ENCODE assay signal across 10 mouse cellular contexts in genomic region chr1:103799343-103799742, GRCm38 (mm10).
DNase-seq lines count a peak whose midpoint lies in the region; ATAC-seq lines count a peak whose summit lies in the region.
"Had no signal": no experiment of that assay in that cellular context is flagged by ENCODE, and none has a peak within 500 bp of the region (broad histone marks: within the 10 kb centered on the region; RNA-seq: fewer than 3 reads in every experiment).

No protein-coding gene starts in this region.

- peak; percentile 48 for DNase-seq in hindbrain, embryonic 11.5 days (ENCODE audit: low spot score)
- peak; percentile 91 for DNase-seq in midbrain, embryonic 11.5 days (ENCODE audit: low spot score, missing footprints)
- DNase-seq in midbrain, embryonic 10.5 days (ENCODE audit: low spot score) = no peak
- peak; percentile 47 for DNase-seq in embryo, embryonic 10 days (ENCODE audit: low spot score)
- peak; percentile 76 for DNase-seq in retina, postnatal 1 day
- no peak for DNase-seq in gastrocnemius, postnatal 10 days
- DNase-seq in ovary, postnatal 36 days (ENCODE audit: low spot score) = no peak

- no peak overlapping the region for H3K9ac ChIP-seq in hindbrain, embryonic 11.5 days (ENCODE audit: low read depth, low read length)
- no peak overlapping the region for H3K9ac ChIP-seq in hindbrain, embryonic 12.5 days
- H3K9ac ChIP-seq in midbrain, embryonic 11.5 days (ENCODE audit: low read length) = no peak overlapping the region
- H3K9ac ChIP-seq: embryonic facial prominence, embryonic 13.5 days; lung, embryonic 15.5 days had no signal

- no peaks in the 10 kb centered on the region for H3K27me3 ChIP-seq in hindbrain, embryonic 11.5 days (ENCODE audit: control insufficient read depth, insufficient read depth, low read length)
- no peaks in the 10 kb centered on the region for H3K27me3 ChIP-seq in hindbrain, embryonic 12.5 days
- no peaks in the 10 kb centered on the region for H3K27me3 ChIP-seq in midbrain, embryonic 11.5 days (ENCODE audit: control insufficient read depth, insufficient read depth, low read length)
- H3K27me3 ChIP-seq in midbrain, embryonic 10.5 days (ENCODE audit: low read depth, poor library complexity, severe bottlenecking) = no peaks in the 10 kb centered on the region
- H3K27me3 ChIP-seq: embryonic facial prominence, embryonic 13.5 days; lung, embryonic 15.5 days had no signal

- H3K36me3 ChIP-seq in hindbrain, embryonic 11.5 days (ENCODE audit: control insufficient read depth, insufficient read depth, low read length) = no peaks in the 10 kb centered on the region
- no peaks in the 10 kb centered on the region for H3K36me3 ChIP-seq in hindbrain, embryonic 12.5 days
- H3K36me3 ChIP-seq in midbrain, embryonic 11.5 days (ENCODE audit: control insufficient read depth, insufficient read depth, low read length) = no peaks in the 10 kb centered on the region
- H3K36me3 ChIP-seq in midbrain, embryonic 10.5 days = no peaks in the 10 kb centered on the region
- H3K36me3 ChIP-seq: embryonic facial prominence, embryonic 13.5 days; lung, embryonic 15.5 days had no signal

- no peak overlapping the region for H3K4me3 ChIP-seq in hindbrain, embryonic 11.5 days (ENCODE audit: low read depth, low read length)
- H3K4me3 ChIP-seq in hindbrain, embryonic 12.5 days = no peak overlapping the region
- no peak overlapping the region for H3K4me3 ChIP-seq in midbrain, embryonic 11.5 days (ENCODE audit: low read depth, low read length)
- H3K4me3 ChIP-seq in midbrain, embryonic 10.5 days = no peak overlapping the region
- H3K4me3 ChIP-seq: embryonic facial prominence, embryonic 13.5 days; lung, embryonic 15.5 days had no signal

- H3K4me1 ChIP-seq in hindbrain, embryonic 11.5 days (replicated peaks; ENCODE audit: control insufficient read depth, insufficient read depth, low read length) = no peaks in the 10 kb centered on the region
- H3K4me1 ChIP-seq in hindbrain, embryonic 12.5 days = no peaks in the 10 kb centered on the region
- no peaks in the 10 kb centered on the region for H3K4me1 ChIP-seq in midbrain, embryonic 11.5 days (ENCODE audit: control insufficient read depth, insufficient read depth, low read length)
- H3K4me1 ChIP-seq in midbrain, embryonic 10.5 days = no peaks in the 10 kb centered on the region
- H3K4me1 ChIP-seq: embryonic facial prominence, embryonic 13.5 days; lung, embryonic 15.5 days had no signal

- peak; percentile 33; the same call in 1 of the 2 replicates for ATAC-seq in hindbrain, embryonic 11.5 days (ENCODE audit: low FRiP score)
- ATAC-seq in hindbrain, embryonic 12.5 days (ENCODE audit: low FRiP score) = no peak
- ATAC-seq in midbrain, embryonic 11.5 days (ENCODE audit: low FRiP score) = peak; percentile 58

- H3K27ac ChIP-seq in hindbrain, embryonic 11.5 days (ENCODE audit: low read depth, low read length) = no peak overlapping the region
- H3K27ac ChIP-seq in hindbrain, embryonic 12.5 days = no peak overlapping the region
- H3K27ac ChIP-seq in midbrain, embryonic 11.5 days (ENCODE audit: low read depth, low read length) = no peak overlapping the region
- no peak overlapping the region for H3K27ac ChIP-seq in midbrain, embryonic 10.5 days (replicated peaks)
- H3K27ac ChIP-seq: embryonic facial prominence, embryonic 13.5 days; lung, embryonic 15.5 days had no signal

- H3K9me3 ChIP-seq in hindbrain, embryonic 11.5 days (ENCODE audit: control insufficient read depth, low read length) = no peaks in the 10 kb centered on the region
- H3K9me3 ChIP-seq in hindbrain, embryonic 12.5 days (replicated peaks) = no peaks in the 10 kb centered on the region
- H3K9me3 ChIP-seq in midbrain, embryonic 11.5 days (ENCODE audit: control insufficient read depth, low read length) = no peaks in the 10 kb centered on the region
- H3K9me3 ChIP-seq in midbrain, embryonic 10.5 days (replicated peaks) = no peaks in the 10 kb centered on the region
- H3K9me3 ChIP-seq: embryonic facial prominence, embryonic 13.5 days; lung, embryonic 15.5 days had no signal

- no peak overlapping the region for H3K4me2 ChIP-seq in hindbrain, embryonic 11.5 days (replicated peaks; ENCODE audit: low read depth, low read length)
- H3K4me2 ChIP-seq in hindbrain, embryonic 12.5 days (replicated peaks) = no peak overlapping the region
- no peak overlapping the region for H3K4me2 ChIP-seq in midbrain, embryonic 11.5 days
- H3K4me2 ChIP-seq: embryonic facial prominence, embryonic 13.5 days; lung, embryonic 15.5 days had no signal

Comparison
In these comparisons a context has a peak if more than half of its experiments do, and no peak if none do; other contexts are left out.
1. DNase-seq: peak in hindbrain, embryonic 11.5 days (single experiment), midbrain, embryonic 11.5 days (single experiment), embryo, embryonic 10 days (single experiment) and retina, postnatal 1 day (single experiment); none in midbrain, embryonic 10.5 days (single experiment), gastrocnemius, postnatal 10 days (single experiment) and ovary, postnatal 36 days (single experiment).